In genomic region chr10:19015257-19015862, GRCm38 (mm10) we compare ENCODE assay signal across 8 mouse cellular contexts. TPM values are rescaled to one million over a fixed set of nuclear protein-coding genes. Genes with fewer than 3 reads are reported as not detected.
A peak's percentile ranks its signal among the peaks of the same experiment; 100 is the strongest.
DNase-seq lines count a peak whose midpoint lies in the region; ATAC-seq and TF ChIP-seq lines count a peak whose summit lies in the region.

Gene Tnfaip3, minus strand, starts transcription at chr10:19015657.

- DNase-seq in 416B (ENCODE audit: low read depth), result peak; percentile 98
- peak; percentile 93 to 96 for DNase-seq in heart, adult 9 months (ENCODE audit: low spot score in 2 of 2)
- peak; percentile 98 to 100 for DNase-seq in monocyte, adult 2 months (ENCODE audit: low read depth in 1 of 2, low spot score in 2 of 2)
- DNase-seq in spleen, postnatal 36 days (ENCODE audit: low spot score in 2 of 2), result peak; percentile 93 to 94

- no peaks in the 10 kb centered on the region for H3K9me3 ChIP-seq in embryonic facial prominence, embryonic 15.5 days (replicated peaks)
- H3K9me3 ChIP-seq in kidney, embryonic 14.5 days (ENCODE audit: control insufficient read depth, low read length), result no peaks in the 10 kb centered on the region
- no peaks in the 10 kb centered on the region for H3K9me3 ChIP-seq in limb, embryonic 15.5 days

- H3K4me2 ChIP-seq in embryonic facial prominence, embryonic 15.5 days (replicated peaks), result peak within 1 kb of the TSS; percentile 63
- peak within 1 kb of the TSS; percentile 89 for H3K4me2 ChIP-seq in kidney, embryonic 14.5 days (replicated peaks; ENCODE audit: low read depth, low read length)
- H3K4me2 ChIP-seq in limb, embryonic 15.5 days, result peak within 1 kb of the TSS; percentile 82

- peak; percentile 91 for TF ChIP-seq CTCF in bone marrow, adult 2 months (IDR thresholded peaks at IDR 0.05; ENCODE audit: control insufficient read depth, insufficient read depth, low read length)

- peak within 1 kb of the TSS; percentile 88 for H3K27ac ChIP-seq in bone marrow, adult 2 months (ENCODE audit: control insufficient read depth, insufficient read depth, low read depth, low read length, poor library complexity)
- peak within 1 kb of the TSS; percentile 72 for H3K27ac ChIP-seq in embryonic facial prominence, embryonic 15.5 days (replicated peaks)
- peak within 1 kb of the TSS; percentile 52; the same call in 1 of the 2 replicates for H3K27ac ChIP-seq in kidney, embryonic 14.5 days (ENCODE audit: low read depth, low read length)
- peak within 1 kb of the TSS; percentile 91 for H3K27ac ChIP-seq in limb, embryonic 15.5 days

- H3K36me3 ChIP-seq in embryonic facial prominence, embryonic 15.5 days, result no peaks in the 10 kb centered on the region
- H3K36me3 ChIP-seq in kidney, embryonic 14.5 days (ENCODE audit: control insufficient read depth, insufficient read depth, low read length), result no peaks in the 10 kb centered on the region
- H3K36me3 ChIP-seq in limb, embryonic 15.5 days, result no peaks in the 10 kb centered on the region

- H3K27me3 ChIP-seq in embryonic facial prominence, embryonic 15.5 days, result no peaks in the 10 kb centered on the region; the same call in 1 of the 2 replicates
- H3K27me3 ChIP-seq in kidney, embryonic 14.5 days (ENCODE audit: control insufficient read depth, insufficient read depth, low read length), result no peaks in the 10 kb centered on the region
- H3K27me3 ChIP-seq in limb, embryonic 15.5 days, result no peaks in the 10 kb centered on the region

- H3K9ac ChIP-seq in embryonic facial prominence, embryonic 15.5 days, result peak within 1 kb of the TSS; percentile 73
- H3K9ac ChIP-seq in kidney, embryonic 14.5 days (ENCODE audit: low read depth, low read length), result peak within 1 kb of the TSS; percentile 66
- H3K9ac ChIP-seq in limb, embryonic 15.5 days, result peak within 1 kb of the TSS; percentile 80

- H3K4me1 ChIP-seq in bone marrow, adult 2 months (ENCODE audit: control insufficient read depth, insufficient read depth, low read length), result peaks cover 5% of the 10 kb centered on the region; the same call in 1 of the 2 replicates
- peaks cover 8% of the 10 kb centered on the region for H3K4me1 ChIP-seq in embryonic facial prominence, embryonic 15.5 days
- H3K4me1 ChIP-seq in kidney, embryonic 14.5 days (ENCODE audit: control insufficient read depth, insufficient read depth, low read length), result 0 out of 2 replicates have a peak, but pooled peaks cover 3% of the 10 kb centered on the region
- peaks cover 17% of the 10 kb centered on the region for H3K4me1 ChIP-seq in limb, embryonic 15.5 days

- WGBS in bone marrow, adult 2 months, result under 1% methylated on average over 38 of the region's 38 CpGs
- WGBS in embryonic facial prominence, embryonic 15.5 days, result under 1% methylated on average over 38 of the region's 38 CpGs
- 1% methylated on average over 35 of the region's 38 CpGs for WGBS in kidney, embryonic 14.5 days
- WGBS in limb, embryonic 15.5 days, result under 1% methylated on average over 38 of the region's 38 CpGs

- peak; percentile 95; the same call in 1 of the 2 replicates for TF ChIP-seq POLR2A in bone marrow, adult 2 months (IDR thresholded peaks at IDR 0.05; ENCODE audit: borderline replicate concordance, control insufficient read depth, low read depth, low read length)

- peak within 1 kb of the TSS; percentile 76 for H3K4me3 ChIP-seq in bone marrow, adult 2 months (replicated peaks; ENCODE audit: control insufficient read depth, low read depth, low read length)
- H3K4me3 ChIP-seq in embryonic facial prominence, embryonic 15.5 days (replicated peaks), result peak within 1 kb of the TSS; percentile 87
- peak within 1 kb of the TSS; percentile 70 for H3K4me3 ChIP-seq in kidney, embryonic 14.5 days (ENCODE audit: low read length)
- peak within 1 kb of the TSS; percentile 92 for H3K4me3 ChIP-seq in limb, embryonic 15.5 days

- ATAC-seq in embryonic facial prominence, embryonic 15.5 days (ENCODE audit: insufficient number of reproducible peaks, low FRiP score, low TSS enrichment, low read depth), result peak; percentile 93
- peak; percentile 95 for ATAC-seq in kidney, embryonic 14.5 days (ENCODE audit: low FRiP score, low TSS enrichment)
- peak; percentile 91 for ATAC-seq in limb, embryonic 15.5 days (ENCODE audit: insufficient number of reproducible peaks, low FRiP score, low TSS enrichment, low read depth)

RNA-seq across cellular contexts. Expression of gene Tnfaip3, which starts in this region (rescaled TPM):
- polyA plus RNA-seq in bone marrow, adult 2 months (2011; ENCODE audit: insufficient read depth, insufficient read length, low replicate concordance, missing spikeins), result 2.0 and 3.9 TPM in 2 replicates
- polyA plus RNA-seq in embryonic facial prominence, embryonic 15.5 days (2015; fragmentation: Nextera tagmentation; extraction: Ambion mirVana), result 4.2 and 4.7 TPM in 2 replicates
- 1.1 and 3.5 TPM in 2 replicates for polyA plus RNA-seq in kidney, embryonic 14.5 days (2014; fragmentation: Nextera tagmentation; extraction: Ambion mirVana)
- 4.9 and 5.0 TPM in 2 replicates for polyA plus RNA-seq in limb, embryonic 15.5 days (2015; fragmentation: Nextera tagmentation; extraction: Ambion mirVana)

Comparison
In these comparisons a context has a peak if more than half of its experiments do, and no peak if none do; other contexts are left out.
1. Peak in every context shown above with its lines: DNase-seq, ATAC-seq, H3K4me3 ChIP-seq and H3K27ac ChIP-seq.